Mouse (Mus musculus): Measurements from ENCODE around the gene Phex.

Phex gene

GRCm38 (mm10) chrX:157306796-157307405, 108.2 kb downstream of the Phex start:
- DNase-seq = no peak

- DNase-seq = no peak
Measured at GRCm38 (mm10) chrX:157305852-157306232, 109.3 kb downstream of the Phex start.

GRCm38 (mm10) chrX:157305193-157305851, 109.8 kb downstream of the Phex start:
- no peak for DNase-seq

DNA sequence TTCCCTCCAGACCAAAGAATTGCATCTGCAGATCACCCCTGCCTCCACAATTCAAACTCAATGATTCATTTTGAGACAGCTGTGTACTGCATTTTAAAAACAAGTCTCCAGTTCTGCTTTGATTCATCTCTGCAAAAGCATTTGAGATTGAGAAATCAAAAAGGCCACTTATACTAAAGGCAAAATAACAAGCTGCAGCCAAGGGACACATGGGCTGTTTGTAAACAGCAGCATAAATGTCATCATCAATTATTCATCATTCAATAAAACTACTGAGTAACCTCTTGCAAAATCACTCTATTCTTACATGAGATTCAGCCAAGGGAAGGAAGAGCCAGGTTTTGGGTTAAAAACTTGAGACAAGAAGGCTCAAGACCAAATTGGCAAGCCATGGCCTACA, 122.7 kb downstream of the Phex start:
- no peak for DNase-seq

DNA sequence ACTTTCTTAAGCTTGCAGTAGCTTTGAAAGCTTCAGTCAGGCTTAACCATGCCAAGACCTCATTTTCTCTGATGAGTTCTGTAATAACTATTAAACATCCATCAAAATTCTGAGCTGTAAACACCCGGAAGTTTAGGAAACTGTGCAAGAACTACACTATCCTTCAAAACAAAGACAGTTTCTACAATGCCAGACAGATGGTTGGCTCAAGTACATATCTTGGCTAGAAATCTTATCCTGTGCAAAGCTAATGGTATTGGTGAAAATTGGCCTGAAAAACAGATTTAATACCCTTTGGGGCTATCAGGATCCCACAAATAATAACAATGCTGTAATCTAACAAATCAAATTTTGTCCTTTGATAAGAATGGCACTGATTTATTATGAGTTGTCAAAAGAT, 138.5 kb downstream of the Phex start:
- no peak for DNase-seq

GRCm38 (mm10) chrX:157273291-157273690, 141.8 kb downstream of the Phex start:
- DNase-seq = no peak

- no peak for DNase-seq
Measured at GRCm38 (mm10) chrX:157271609-157272008, 143.5 kb downstream of the Phex start.

DNA sequence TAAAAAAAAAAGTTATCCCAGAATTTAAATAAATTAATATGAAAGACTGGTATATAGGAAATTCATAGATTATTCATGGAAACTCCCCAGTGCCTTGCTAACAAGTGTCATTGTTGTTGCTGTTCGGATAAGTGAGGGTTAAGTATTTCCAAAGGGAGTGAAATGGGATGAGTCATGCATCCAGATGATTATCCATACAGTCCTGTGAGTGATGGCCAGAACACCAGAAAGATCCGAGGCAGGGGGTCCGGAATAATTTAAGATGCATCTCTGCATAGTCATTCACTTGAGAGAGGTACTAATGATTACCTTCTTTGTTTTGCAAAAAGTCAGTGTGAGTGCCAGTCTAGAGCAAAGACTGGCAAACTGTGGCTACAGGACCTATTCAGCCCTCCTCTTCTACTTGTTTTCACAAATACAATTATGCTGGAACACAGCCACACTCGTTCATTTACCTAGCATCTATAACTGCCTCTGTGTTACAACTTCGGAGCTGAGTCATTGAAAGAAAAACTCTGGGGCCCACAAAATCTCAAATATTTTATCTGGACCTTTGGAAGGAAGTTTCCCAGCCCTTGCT, 145.3 kb downstream of the Phex start:
- DNase-seq = no peak

DNA sequence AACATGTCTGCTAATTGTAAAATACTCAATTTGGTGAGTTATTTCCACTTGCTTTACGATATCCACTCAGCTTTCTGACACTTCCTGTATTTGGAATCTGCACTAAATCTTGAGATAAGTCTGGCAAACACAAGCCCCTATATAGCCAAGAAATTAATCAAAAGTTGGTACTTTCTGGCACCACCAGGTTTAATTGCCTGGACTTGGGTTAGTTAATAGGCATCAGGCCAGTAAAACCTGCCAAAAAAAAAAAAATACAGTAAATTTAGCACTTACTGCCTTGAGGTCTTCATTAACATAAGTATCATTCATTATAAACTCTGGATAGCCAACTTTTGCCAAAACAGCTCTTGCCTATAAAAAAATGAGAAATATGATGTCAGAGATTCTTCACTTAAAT, 147.0 kb downstream of the Phex start:
- no peak for DNase-seq

- no peak for DNase-seq
Measured at GRCm38 (mm10) chrX:157202736-157203135, 212.4 kb downstream of the Phex start.

DNA sequence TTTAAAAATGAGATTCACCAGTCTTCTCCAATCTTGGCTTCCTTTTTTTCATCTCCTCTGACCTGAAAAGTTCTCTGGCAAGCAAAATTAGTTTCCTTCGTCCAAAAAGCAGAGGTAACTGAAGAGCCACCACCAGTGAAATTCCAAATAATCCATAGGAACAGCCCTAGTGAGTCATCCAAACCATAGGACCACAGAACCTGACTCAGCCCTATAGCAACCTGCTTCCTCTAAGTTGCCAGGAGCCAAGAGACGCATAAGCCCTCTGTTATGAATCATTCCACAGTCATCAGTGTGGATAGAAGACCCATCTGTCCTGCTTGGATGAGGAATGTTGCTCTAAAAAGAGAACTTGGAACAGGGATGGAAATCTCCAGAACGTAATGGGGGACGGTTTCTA, 230.9 kb downstream of the Phex start:
- no peak for DNase-seq

- no peak for DNase-seq
Measured at GRCm38 (mm10) chrX:157180845-157181244, 234.3 kb downstream of the Phex start.

DNA sequence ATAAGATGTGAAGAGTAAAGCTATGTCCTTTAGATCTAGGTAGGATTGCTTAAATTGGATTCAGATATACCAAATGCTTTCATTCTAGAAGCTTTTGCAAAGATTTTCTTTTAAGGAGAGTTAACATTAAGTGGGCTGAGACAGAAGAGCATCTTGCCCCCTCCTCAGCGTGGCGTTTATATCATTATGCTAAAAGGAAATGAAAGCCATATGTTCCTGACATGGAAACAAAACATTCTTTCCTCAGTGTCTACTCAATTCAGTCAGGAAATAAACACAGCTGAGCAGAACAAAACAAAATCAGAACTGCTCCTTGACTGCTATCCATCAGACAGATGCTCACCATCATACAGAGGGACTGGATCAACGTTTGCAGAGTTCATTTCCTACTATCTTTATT, 251.0 kb downstream of the Phex start:
- no peak for DNase-seq

- DNase-seq = no peak
Measured at GRCm38 (mm10) chrX:157163394-157163793, 251.7 kb downstream of the Phex start.

DNA sequence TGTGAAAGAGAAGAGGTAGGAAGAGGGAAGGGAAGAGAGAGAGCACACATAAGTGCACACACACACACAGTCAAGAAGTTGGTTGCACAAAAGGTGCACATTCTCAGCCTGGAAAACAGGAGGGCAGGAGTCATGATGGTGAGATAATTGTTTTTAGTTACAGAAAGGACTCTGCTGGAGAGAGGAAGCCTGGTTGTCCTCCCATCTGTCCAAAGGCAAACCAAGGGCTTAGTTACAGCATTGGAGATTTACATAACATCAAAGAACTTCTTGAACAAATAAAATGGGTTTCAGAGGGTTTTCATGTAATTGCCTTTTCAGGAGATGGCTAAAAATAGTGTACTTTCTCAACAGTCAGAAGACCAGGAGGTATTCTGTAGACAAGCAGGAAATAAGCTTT, 270.4 kb downstream of the Phex start:
- DNase-seq = no peak

DNA sequence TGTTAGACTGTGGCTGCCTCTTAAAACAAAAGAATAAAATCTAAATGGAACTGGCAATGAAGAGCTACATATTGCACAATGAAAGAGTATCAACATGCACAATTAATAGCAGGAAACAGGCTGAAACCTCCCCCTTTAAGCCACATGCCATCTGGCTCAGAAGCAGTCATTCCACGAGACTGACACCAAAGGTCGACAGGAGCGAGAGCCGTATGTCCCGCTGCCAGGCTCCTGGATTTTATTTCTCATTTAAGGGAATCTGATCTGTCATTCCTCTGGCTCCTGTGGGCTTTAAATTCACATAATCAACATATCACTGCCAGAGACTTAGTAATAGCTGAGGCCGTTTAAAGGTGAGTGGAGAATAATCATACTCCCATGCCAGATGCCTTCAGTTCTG, 275.5 kb downstream of the Phex start:
- no peak for DNase-seq

Measured in right cerebral cortex, postnatal 4 days (tissue).